ENCODE assay signal across 15 mouse cellular contexts in genomic region chr11:52384667-52385066, GRCm38 (mm10). TPM values are rescaled to one million over a fixed set of nuclear protein-coding genes. Genes with fewer than 3 reads are reported as not detected.
A peak's percentile ranks its signal among the peaks of the same experiment; 100 is the strongest.
DNase-seq lines count a peak whose midpoint lies in the region; ATAC-seq and TF ChIP-seq lines count a peak whose summit lies in the region.
"Had no signal": no experiment of that assay in that cellular context is flagged by ENCODE, and none has a peak within 500 bp of the region (broad histone marks: within the 10 kb centered on the region; RNA-seq: fewer than 3 reads in every experiment).

No protein-coding gene starts in this region.

- no peak for TF ChIP-seq EP300 in lung, postnatal 0 days (IDR thresholded peaks at IDR 0.05)

- WGBS in lung, postnatal 0 days, result 54% methylated on average over 3 of the region's 3 CpGs
- WGBS in small intestine, adult 2 months, result 48% methylated on average over 3 of the region's 3 CpGs

- peak; percentile 78 for TF ChIP-seq CTCF in gastrocnemius, adult 2 months (IDR thresholded peaks at IDR 0.05)
- TF ChIP-seq CTCF in lung, postnatal 0 days (IDR thresholded peaks at IDR 0.05), result peak; percentile 54
- peak; percentile 51; the same call in 1 of the 2 replicates for TF ChIP-seq CTCF in small intestine, adult 2 months (IDR thresholded peaks at IDR 0.05; ENCODE audit: extremely low read depth, insufficient read length, insufficient replicate concordance, low read depth, low read length)

- intact Hi-C loops in gastrocnemius, adult 2 months (cut with DNase I), result no loop called here
- intact Hi-C loops in gastrocnemius, postnatal 14 days (cut with DNase I; ENCODE audit: low total_unique reads), result no loop called here

- H3K27me3 ChIP-seq in lung, postnatal 0 days (replicated peaks; ENCODE audit: insufficient read depth, low read length), result no peaks in the 10 kb centered on the region
- H3K27me3 ChIP-seq in small intestine, adult 2 months (ENCODE audit: control insufficient read depth, insufficient read depth, low read length), result no peaks in the 10 kb centered on the region
- H3K27me3 ChIP-seq: embryonic facial prominence, embryonic 13.5 days; midbrain, embryonic 13.5 days had no signal

- no peak overlapping the region for H3K4me3 ChIP-seq in gastrocnemius, adult 2 months
- H3K4me3 ChIP-seq in lung, postnatal 0 days (ENCODE audit: low read depth, low read length), result no peak overlapping the region
- no peak overlapping the region for H3K4me3 ChIP-seq in small intestine, adult 2 months (ENCODE audit: low read depth, low read length)
- H3K4me3 ChIP-seq: embryonic facial prominence, embryonic 13.5 days; midbrain, embryonic 13.5 days had no signal

- no peak overlapping the region for H3K9ac ChIP-seq in lung, postnatal 0 days (replicated peaks; ENCODE audit: low read depth)
- H3K9ac ChIP-seq: embryonic facial prominence, embryonic 13.5 days; midbrain, embryonic 13.5 days had no signal

- no peaks in the 10 kb centered on the region for H3K4me1 ChIP-seq in lung, postnatal 0 days (ENCODE audit: insufficient read depth, low read depth, low read length)
- H3K4me1 ChIP-seq in small intestine, adult 2 months (ENCODE audit: control insufficient read depth, insufficient read depth, insufficient read length, low read length), result no peaks in the 10 kb centered on the region
- H3K4me1 ChIP-seq: embryonic facial prominence, embryonic 13.5 days; midbrain, embryonic 13.5 days had no signal

- no peak for TF ChIP-seq POLR2A in small intestine, adult 2 months (IDR thresholded peaks at IDR 0.05; ENCODE audit: low read depth, low read length)

- ATAC-seq in lung, postnatal 0 days, result no peak
- ATAC-seq: midbrain, embryonic 13.5 days had no signal

- H3K9me3 ChIP-seq in lung, postnatal 0 days (ENCODE audit: low read length), result no peaks in the 10 kb centered on the region
- H3K9me3 ChIP-seq: embryonic facial prominence, embryonic 13.5 days; midbrain, embryonic 13.5 days had no signal

- no peak for DNase-seq in gastrocnemius, adult 2 months
- DNase-seq in gastrocnemius, postnatal 14 days, result no peak
- peak; percentile 55 for DNase-seq in lung, postnatal 0 days (ENCODE audit: low spot score)
- no peak for DNase-seq in lung, postnatal 4 days
- peak; percentile 45 for DNase-seq in ZHBTc4 (ENCODE audit: low read depth, low spot score)
- no peak for DNase-seq in natural killer cell, adult 2 months (ENCODE audit: low spot score in 2 of 2)
- DNase-seq in thymus, postnatal 36 days, result no peak
- DNase-seq: adrenal gland, adult 8-10 months; gastrocnemius, postnatal 10 days; heart, postnatal 10 days; kidney, adult 9 months; lung, adult 18-20 months had no signal

- peaks cover 40% of the 10 kb centered on the region for H3K36me3 ChIP-seq in lung, postnatal 0 days (ENCODE audit: insufficient read depth, low read length)
- H3K36me3 ChIP-seq in small intestine, adult 2 months (ENCODE audit: control insufficient read depth, insufficient read depth, low read length), result peaks cover 69% of the 10 kb centered on the region

- peak overlapping the region; percentile 71 for H3K27ac ChIP-seq in gastrocnemius, adult 2 months
- H3K27ac ChIP-seq in lung, postnatal 0 days (ENCODE audit: low read length), result no peak overlapping the region
- no peak overlapping the region for H3K27ac ChIP-seq in small intestine, adult 2 months (ENCODE audit: insufficient read depth, low read depth, low read length)
- H3K27ac ChIP-seq: embryonic facial prominence, embryonic 13.5 days; midbrain, embryonic 13.5 days had no signal

- no peak overlapping the region for H3K4me2 ChIP-seq in lung, postnatal 0 days (replicated peaks; ENCODE audit: low read depth, low read length)
- H3K4me2 ChIP-seq: embryonic facial prominence, embryonic 13.5 days; midbrain, embryonic 13.5 days had no signal

RNA-seq across cellular contexts. Expression of gene 9530068E07Rik, which starts 11.6 kb away (rescaled TPM):
- total RNA-seq in gastrocnemius, adult 2 months (2021), result 10 to 100 TPM; 41.5 to 48.5 TPM
- 10 to 100 TPM; 57.9 to 62.0 TPM for total RNA-seq in gastrocnemius, postnatal 14 days (2021)
- polyA plus RNA-seq in lung, postnatal 0 days (2015; fragmentation: Nextera tagmentation; extraction: Ambion mirVana), result 151 and 155 TPM in 2 replicates
- 69.8 and 80.0 TPM in 2 replicates for polyA plus RNA-seq in small intestine, adult 2 months (2012; rRNA removed)

RNA-seq across cellular contexts. Expression of gene Vdac1, which starts 24.0 kb away (rescaled TPM):
- 1,000 to 10,000 TPM; 1,359 to 1,549 TPM for total RNA-seq in gastrocnemius, adult 2 months (2021)
- total RNA-seq in gastrocnemius, postnatal 14 days (2021), result 1,000 to 10,000 TPM; 1,133 to 1,268 TPM
- 127 and 140 TPM in 2 replicates for polyA plus RNA-seq in lung, postnatal 0 days (2015; fragmentation: Nextera tagmentation; extraction: Ambion mirVana)
- 23.1 and 47.0 TPM in 2 replicates for polyA plus RNA-seq in small intestine, adult 2 months (2012; rRNA removed)

Comparison
In these comparisons a context has a peak if more than half of its experiments do, and no peak if none do; other contexts are left out.
1. DNase-seq: peak in lung, postnatal 0 days (single experiment) and ZHBTc4 (single experiment); none in gastrocnemius, adult 2 months (single experiment), gastrocnemius, postnatal 14 days (single experiment), lung, postnatal 4 days (0 of 2), natural killer cell, adult 2 months (0 of 2) and thymus, postnatal 36 days (0 of 2).
2. Peak in every context shown above with its lines, with median percentiles within 50 percentile points of each other: CTCF ChIP-seq.